Mouse (Mus musculus): Measurements from ENCODE around the gene Gsg1l.

The Gsg1l gene

GRCm38 (mm10) chr7:126080949-126081654, 1.1 kb downstream of the Gsg1l start:
- in situ Hi-C loops (cut with MboI): no loop called here

GRCm38 (mm10) chr7:126076935-126077334, 5.3 kb downstream of the Gsg1l start:
- in situ Hi-C loops (cut with MboI): no loop called here

- in situ Hi-C loops (cut with MboI): no loop called here
These were observed 7.2 kb downstream of the Gsg1l start for GRCm38 (mm10) chr7:126075058-126075457.

- in situ Hi-C loops (cut with MboI): no loop called here
These were observed 11.9 kb downstream of the Gsg1l start for GRCm38 (mm10) chr7:126070321-126070720.

- in situ Hi-C loops (cut with MboI): no loop called here
These were observed 15.4 kb downstream of the Gsg1l start for GRCm38 (mm10) chr7:126066777-126067176.

- in situ Hi-C loops (cut with MboI): no loop called here
These were observed 16.9 kb downstream of the Gsg1l start for GRCm38 (mm10) chr7:126065243-126065876.

- in situ Hi-C loops (cut with MboI): no loop called here
These were observed 20.0 kb downstream of the Gsg1l start for GRCm38 (mm10) chr7:126062228-126062627.

GRCm38 (mm10) chr7:126058918-126059317, 23.3 kb downstream of the Gsg1l start:
- in situ Hi-C loops (cut with MboI): no loop called here

GRCm38 (mm10) chr7:126057332-126057914, 24.8 kb downstream of the Gsg1l start:
- in situ Hi-C loops (cut with MboI): no loop called here

- in situ Hi-C loops (cut with MboI): no loop called here
These were observed 27.6 kb downstream of the Gsg1l start for GRCm38 (mm10) chr7:126054574-126054973.

GRCm38 (mm10) chr7:126053618-126054017, 28.6 kb downstream of the Gsg1l start:
- in situ Hi-C loops (cut with MboI): no loop called here

GRCm38 (mm10) chr7:126051910-126052309, 30.3 kb downstream of the Gsg1l start:
- in situ Hi-C loops (cut with MboI): no loop called here

- in situ Hi-C loops (cut with MboI): no loop called here
These were observed 37.1 kb downstream of the Gsg1l start for GRCm38 (mm10) chr7:126045077-126045476.

GRCm38 (mm10) chr7:126042306-126042705, 39.9 kb downstream of the Gsg1l start:
- in situ Hi-C loops (cut with MboI): no loop called here

- in situ Hi-C loops (cut with MboI): no loop called here
These were observed 41.3 kb downstream of the Gsg1l start for GRCm38 (mm10) chr7:126040794-126041526.

GRCm38 (mm10) chr7:126039847-126040246, 42.4 kb downstream of the Gsg1l start:
- in situ Hi-C loops (cut with MboI): no loop called here

- in situ Hi-C loops (cut with MboI): no loop called here
These were observed 42.9 kb downstream of the Gsg1l start for GRCm38 (mm10) chr7:126039247-126039835.

GRCm38 (mm10) chr7:126038366-126039246, 43.6 kb downstream of the Gsg1l start:
- in situ Hi-C loops (cut with MboI): no loop called here

- in situ Hi-C loops (cut with MboI): no loop called here
These were observed 46.9 kb downstream of the Gsg1l start for GRCm38 (mm10) chr7:126035332-126035731.

GRCm38 (mm10) chr7:126032776-126033209, 49.4 kb downstream of the Gsg1l start:
- in situ Hi-C loops (cut with MboI): no loop called here

- in situ Hi-C loops (cut with MboI): no loop called here
These were observed 49.9 kb downstream of the Gsg1l start for GRCm38 (mm10) chr7:126032365-126032755.

Data from mature B cell (primary cell).